Mouse (Mus musculus) embryonic fibroblast, embryonic 13.5 days (primary cell): ENCODE measurements around the gene Dnhd1.

Source experiments
- CTCF ChIP-seq: IDR thresholded peaks from 2 replicates; pipeline ENCODE4 v1.5.1; 2011; ENCODE audit warnings: mild to moderate bottlenecking, control low read depth, low read length, moderate library complexity, borderline replicate concordance; ENCODE audit not compliant: insufficient read depth
- POLR2A ChIP-seq: IDR thresholded peaks from 2 replicates; pipeline ENCODE4 v1.6.1; 2011; ENCODE audit warnings: low read depth, mild to moderate bottlenecking, control low read depth, low read length, moderate library complexity

- TF ChIP-seq POLR2A = no peak
- TF ChIP-seq CTCF = no peak
Measured at GRCm38 (mm10) chr7:105641936-105642335, 8.7 kb upstream of the Dnhd1 start.
